Mouse (Mus musculus) heart, adult 2 months (tissue): ENCODE results near the gene Ivns1abp. TPM values are rescaled to one million over a fixed set of nuclear protein-coding genes. Genes with fewer than 3 reads are reported as not detected.
A peak's percentile ranks its signal among the peaks of the same experiment; 100 is the strongest.
"Not testable (repeated sequence)": the region's sequence is repeated elsewhere in the genome, so short reads cannot be mapped to it uniquely, and the experiment has no call there.

Source experiments
- DNase-seq, 2 experiments: peaks; one replicate each; pipeline ENCODE4 v3.0.0; 2021
- H3K27ac ChIP-seq: fragments of 200-600 bp; 2 replicates; pipeline ENCODE4 v1.8.1; 2022
- H3K27me3 ChIP-seq: fragments of 200-500 bp; 2 replicates; pipeline ENCODE4 v1.6.1; 2012; ENCODE audit warnings: mild to moderate bottlenecking, low read length, inconsistent platforms, mixed read lengths; ENCODE audit not compliant: control insufficient read depth, insufficient read depth
- H3K36me3 ChIP-seq: fragments of 200-500 bp; 2 replicates; pipeline ENCODE4 v1.6.1; 2012; ENCODE audit warnings: low read length, inconsistent platforms; ENCODE audit not compliant: control insufficient read depth, insufficient read depth
- H3K4me1 ChIP-seq: fragments of 200-500 bp; 2 replicates; pipeline ENCODE4 v1.6.1; 2011; ENCODE audit warnings: low read length; ENCODE audit not compliant: control insufficient read depth, insufficient read depth
- H3K4me3 ChIP-seq: fragments of 200-600 bp; 2 replicates; pipeline ENCODE4 v1.8.1; 2022
- H3K79me2 ChIP-seq: fragments of 200-500 bp; replicated peaks from 2 replicates; pipeline ENCODE4 v1.6.1; 2012; ENCODE audit warnings: mild to moderate bottlenecking, inconsistent platforms, low read length, moderate library complexity, mixed read lengths; ENCODE audit not compliant: control insufficient read depth, insufficient read depth
- H3K9ac ChIP-seq: fragments of 200-500 bp; 2 replicates; pipeline ENCODE4 v1.6.1; 2012; ENCODE audit warnings: low read depth, mild to moderate bottlenecking, control low read depth, inconsistent platforms, low read length, mixed read lengths
- CTCF ChIP-seq: fragments of 200-600 bp; IDR thresholded peaks from 2 replicates; pipeline ENCODE4 v1.8.1; 2022; ENCODE audit warnings: antibody characterized with exemption, mild to moderate bottlenecking, moderate library complexity
- EP300 ChIP-seq: fragments of 200-500 bp; IDR thresholded peaks from 2 replicates; pipeline ENCODE4 v1.6.1; 2011; ENCODE audit warnings: low read depth, low read length, control low read depth; ENCODE audit not compliant: insufficient read depth
- POLR2A ChIP-seq: fragments of 200-500 bp; IDR thresholded peaks from 2 replicates; pipeline ENCODE4 v1.6.1; 2011; ENCODE audit warnings: mild to moderate bottlenecking, low read depth, low read length, control low read depth; ENCODE audit not compliant: insufficient read depth
- WGBS: fragments of 180-500 bp; shearing (Covaris S2); methylation state at CpG from one replicate; pipeline ENCODE4 v1.1.7; 2018; 5-methylcytosine and 5-hydroxymethylcytosine counted together
- intact Hi-C: fragments of 180-260 bp; cut with DNase I; formaldehyde crosslinking; loops from one replicate; pipeline ENCODE4 v1.15.1; 2025
- polyA plus RNA-seq: library from polyadenylated mRNA; depleted of rRNA; stranded (reverse); fragments of >200 nt; gene quantifications from 2 replicates; pipeline ENCODE4 v1.2.3, GENCODE M21; 2012
- total RNA-seq, 2 experiments: library from RNA; stranded (reverse); gene quantifications; 2 replicates each; pipeline ENCODE4 v1.2.3; 2021

Ivns1abp gene
- total and polyA plus RNA-seq, 3 experiments, result 259 to 843 (median 659) TPM

GRCm38 (mm10) chr1:151343571-151344282 is 550 bp upstream of the Ivns1abp start:
- Histone ChIP-seq H3K79me2 (0 out of 2 replicates have a peak, but pooled peaks cover 1% of the 10 kb centered on the region), H3K9ac (peak overlapping the region; percentile 67), H3K4me3 (peak overlapping the region; percentile 92), H3K27me3 (no peaks in the 10 kb centered on the region), H3K4me1 (peaks cover 10% of the 10 kb centered on the region), H3K27ac (peak overlapping the region; percentile 89), H3K36me3 (peaks cover 16% of the 10 kb centered on the region)
- TF ChIP-seq CTCF (peak; percentile 51), EP300 (0 out of 2 replicates have a peak, but pooled peaks have one; percentile 43), POLR2A (no peak)
- DNase-seq, result peak in 1 of 2 experiments; percentile 46
- intact Hi-C loops, result loop anchor here (1.0 to 5.0 kb wide), 6 partner anchors 56 to 265 kb away; no protein-coding TSS in a partner anchor
- 2% methylated on average over 17 of the region's 17 CpGs for WGBS

GRCm38 (mm10) chr1:151345109-151345862 is 1.0 kb downstream of the Ivns1abp start:
- Histone ChIP-seq H3K36me3 (peaks cover 20% of the 10 kb centered on the region), H3K27ac (peak overlapping the region; percentile 85), H3K4me1 (peaks cover 3% of the 10 kb centered on the region), H3K27me3 (no peaks in the 10 kb centered on the region), H3K9ac (peak overlapping the region; percentile 99), H3K4me3 (peak overlapping the region; percentile 92), H3K79me2 (peaks cover 1% of the 10 kb centered on the region; the same call in 1 of the 2 replicates)
- peak; percentile 97 to 98 for DNase-seq
- WGBS, result 1% methylated on average over 55 of the region's 55 CpGs
- intact Hi-C loops, result loop anchor here (2.0 to 5.0 kb wide), 2 partner anchors 266 to 308 kb away; no protein-coding TSS in a partner anchor
- TF ChIP-seq CTCF (no peak), EP300 (no peak), POLR2A (peak; percentile 45; the same call in 1 of the 2 replicates)

- peak overlapping the region; percentile 85 for H3K27ac ChIP-seq
- H3K36me3 ChIP-seq, result peaks cover 25% of the 10 kb centered on the region
- H3K4me1 ChIP-seq, result peaks cover 3% of the 10 kb centered on the region
These were observed 1.6 kb downstream of the Ivns1abp start for GRCm38 (mm10) chr1:151345863-151346195.

GRCm38 (mm10) chr1:151346681-151347127 is 2.4 kb downstream of the Ivns1abp start:
- intact Hi-C loops, result loop anchor here (5.0 kb wide), 1 partner anchor 309 kb away; no protein-coding TSS in a partner anchor
- peaks cover 1% of the 10 kb centered on the region; the same call in 1 of the 2 replicates for H3K79me2 ChIP-seq
- peaks cover 29% of the 10 kb centered on the region for H3K36me3 ChIP-seq
- no peaks in the 10 kb centered on the region for H3K27me3 ChIP-seq
- H3K27ac ChIP-seq, result peak overlapping the region; percentile 85
- peaks cover 3% of the 10 kb centered on the region for H3K4me1 ChIP-seq
- 17% methylated on average over 6 of the region's 6 CpGs for WGBS
- TF ChIP-seq CTCF (no peak), EP300 (no peak), POLR2A (no peak)
- peak overlapping the region; percentile 92 for H3K4me3 ChIP-seq
- no peak for DNase-seq
- H3K9ac ChIP-seq, result peak overlapping the region; percentile 64

More at GRCm38 (mm10) chr1:151345863-151346195, 1.6 kb downstream of the Ivns1abp start:
- intact Hi-C loops, result loop anchor here (2.0 to 5.0 kb wide), 2 partner anchors 267 to 309 kb away; no protein-coding TSS in a partner anchor
- TF ChIP-seq EP300, result no peak
- peak overlapping the region; percentile 99 for H3K9ac ChIP-seq
- peaks cover 1% of the 10 kb centered on the region; the same call in 1 of the 2 replicates for H3K79me2 ChIP-seq
- no peak for DNase-seq
- H3K4me3 ChIP-seq, result peak overlapping the region; percentile 92
- H3K27me3 ChIP-seq, result no peaks in the 10 kb centered on the region

GRCm38 (mm10) chr1:151348293-151348692 is 4.0 kb downstream of the Ivns1abp start:
- TF ChIP-seq CTCF, result peak; percentile 55
- H3K27me3 ChIP-seq, DNase-seq, H3K9ac ChIP-seq, H3K79me2 ChIP-seq, H3K4me1 ChIP-seq: not testable (repeated sequence)
- Histone ChIP-seq H3K4me3 (peak overlapping the region; percentile 26), H3K36me3 (peaks cover 43% of the 10 kb centered on the region), H3K27ac (peak overlapping the region; percentile 57)
- intact Hi-C loops, result loop anchor here (5.0 kb wide), 1 partner anchor 311 kb away; no protein-coding TSS in a partner anchor
- 42% methylated on average over 4 of the region's 4 CpGs for WGBS
